Mouse (Mus musculus) urinary bladder, postnatal 4 days (tissue): ENCODE results near the gene 1700020A23Rik.
A peak's percentile ranks its signal among the peaks of the same experiment; 100 is the strongest.
"Not testable (repeated sequence)": the region's sequence is repeated elsewhere in the genome, so short reads cannot be mapped to it uniquely, and the experiment has no call there.

Experiments
- DNase-seq, 2 experiments: peaks; one replicate each; pipeline ENCODE4 v3.0.0; 2021 to 2022; ENCODE audit warnings: low spot score in 2 of 2

The 1700020A23Rik gene

DNA sequence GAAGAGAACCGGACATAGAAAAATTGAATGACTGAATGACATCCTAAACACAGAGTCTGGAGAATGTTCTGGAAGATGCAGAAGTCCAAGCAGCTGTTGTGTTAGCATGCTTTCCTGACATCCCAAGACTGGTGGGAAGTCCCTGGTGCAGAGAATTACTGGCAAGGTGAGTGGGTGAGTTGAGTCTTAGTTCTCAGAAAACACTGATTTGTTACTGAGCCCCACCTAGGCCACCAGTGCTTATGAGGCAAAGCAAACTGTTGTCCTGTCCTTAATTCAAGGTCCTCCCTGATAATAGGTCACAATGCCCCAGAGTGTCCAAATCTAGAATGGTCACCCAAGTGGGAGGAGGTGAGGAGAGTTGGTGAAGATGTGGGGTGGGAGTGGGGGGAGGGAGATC lies at the start of gene 1700020A23Rik, which contains the start of gene Gm28372:
1700020A23Rik (plus strand) TSS at position 321 of the 400 bp plus-strand sequence.
Gm28372 (plus strand) TSS at position 301 of the 400 bp plus-strand sequence.
- no peak for DNase-seq

DNA sequence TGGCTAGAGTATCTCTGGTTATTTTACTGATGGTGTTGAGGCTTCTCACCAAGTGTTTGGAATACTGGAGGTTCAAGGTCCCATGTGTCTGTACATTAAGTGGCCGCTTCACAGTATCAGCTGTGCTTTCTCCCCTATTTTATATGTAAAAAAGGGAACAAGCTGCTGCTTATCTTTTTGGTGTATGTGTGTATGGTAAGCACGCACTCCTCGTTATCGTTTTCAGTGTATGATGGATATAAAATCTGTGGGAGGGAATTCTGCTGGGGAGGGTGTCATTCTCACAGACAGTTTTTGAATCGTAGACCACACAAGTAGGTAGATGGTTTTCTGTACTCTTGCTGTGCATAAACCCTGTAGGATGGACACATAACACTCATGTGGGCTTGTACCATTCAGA lies 47.5 kb upstream of the 1700020A23Rik start:
- no peak for DNase-seq

GRCm38 (mm10) chr2:130358852-130359251 lies 46.2 kb upstream of the 1700020A23Rik start:
- DNase-seq = no peak

DNA sequence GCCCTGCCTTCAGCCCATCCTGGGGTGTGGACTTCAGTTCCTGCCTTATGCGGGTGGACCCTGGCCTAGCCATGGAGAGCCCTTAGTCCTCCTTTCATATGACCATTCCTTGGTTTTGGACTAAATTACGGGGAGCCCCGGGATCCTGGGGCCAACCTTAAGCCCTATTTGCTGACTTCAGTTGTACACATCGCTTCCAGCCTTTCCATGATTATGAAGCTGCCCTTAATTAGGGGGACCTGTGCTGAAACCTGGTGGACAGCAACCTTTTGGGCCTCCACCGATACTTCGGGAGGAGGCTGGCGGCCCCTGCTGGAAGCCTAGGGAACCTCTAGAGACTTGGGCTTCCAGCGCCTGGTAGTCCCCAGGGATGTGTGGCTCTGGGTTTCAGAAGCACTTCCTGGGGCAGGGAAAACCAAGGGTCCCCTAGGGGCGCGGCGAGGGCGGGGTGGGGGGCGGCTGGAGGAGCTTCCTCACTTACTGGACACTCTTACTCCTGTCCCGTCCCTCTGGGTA lies 42.5 kb upstream of the 1700020A23Rik start:
- DNase-seq = peak; percentile 26 to 69

DNA sequence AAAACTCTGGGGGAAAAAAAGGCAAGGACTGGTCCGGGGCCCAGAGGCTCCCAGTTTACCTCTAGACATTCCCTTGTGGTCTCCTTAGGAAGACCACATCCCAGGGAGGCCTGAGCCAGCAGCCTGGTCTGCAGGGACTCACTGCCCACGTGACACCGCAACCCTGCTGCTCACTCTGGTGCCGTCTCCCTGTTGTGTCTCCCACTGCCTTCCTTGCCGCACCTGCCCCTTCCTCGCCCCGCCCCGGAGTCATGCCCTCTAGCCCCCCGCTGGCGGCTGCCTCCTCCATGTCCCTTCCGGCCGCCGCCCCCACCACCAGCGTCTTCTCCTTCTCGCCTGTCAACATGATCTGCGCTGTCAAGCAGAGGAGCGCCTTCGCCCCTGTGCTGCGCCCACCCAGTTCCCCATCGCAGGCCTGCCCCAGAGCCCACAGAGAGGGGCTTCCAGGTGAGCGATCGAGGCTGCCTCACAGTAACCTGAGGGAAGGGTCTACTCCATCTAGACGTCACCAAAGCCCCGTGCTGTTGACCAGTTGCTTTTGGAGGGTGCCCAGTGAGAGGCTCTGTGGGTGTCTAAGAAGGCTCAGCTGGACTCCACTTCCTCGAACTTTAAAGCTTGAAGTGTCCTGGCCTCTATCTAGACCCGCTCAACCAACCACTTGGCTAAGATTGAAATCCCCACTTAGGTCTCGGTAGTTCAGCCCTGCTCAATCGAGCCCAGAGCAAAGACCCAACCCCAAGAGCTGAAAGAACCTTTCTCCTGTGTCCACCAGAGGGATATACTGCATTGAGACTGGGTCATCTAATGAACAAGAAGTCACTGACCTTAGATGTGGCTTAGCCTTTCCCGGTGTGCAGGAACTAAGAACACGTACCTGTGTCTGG lies 39.6 kb upstream of the 1700020A23Rik start:
- DNase-seq = no peak

DNA sequence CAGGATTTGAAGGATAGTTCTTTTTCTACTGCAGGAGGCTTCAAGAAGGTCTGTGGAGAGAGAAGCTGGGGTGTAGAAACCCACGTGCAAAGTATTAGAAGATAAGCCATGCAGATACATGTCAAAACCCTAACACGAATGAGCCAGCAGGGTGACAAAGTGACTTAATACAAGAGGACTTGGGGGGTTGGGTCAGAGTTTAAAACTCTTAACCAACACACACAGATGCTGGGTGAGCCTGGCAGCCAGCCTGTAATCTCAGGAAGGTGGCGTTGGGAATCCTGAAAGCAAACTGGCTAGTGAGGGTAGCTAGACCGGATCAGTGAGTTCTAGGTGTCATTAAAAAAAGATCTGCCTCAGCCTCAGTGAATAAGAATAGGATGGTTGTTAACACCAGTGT lies 37.7 kb upstream of the 1700020A23Rik start:
- no peak for DNase-seq

- DNase-seq = not testable (repeated sequence)
Observed at GRCm38 (mm10) chr2:130373026-130373425, 32.0 kb upstream of the 1700020A23Rik start.

DNA sequence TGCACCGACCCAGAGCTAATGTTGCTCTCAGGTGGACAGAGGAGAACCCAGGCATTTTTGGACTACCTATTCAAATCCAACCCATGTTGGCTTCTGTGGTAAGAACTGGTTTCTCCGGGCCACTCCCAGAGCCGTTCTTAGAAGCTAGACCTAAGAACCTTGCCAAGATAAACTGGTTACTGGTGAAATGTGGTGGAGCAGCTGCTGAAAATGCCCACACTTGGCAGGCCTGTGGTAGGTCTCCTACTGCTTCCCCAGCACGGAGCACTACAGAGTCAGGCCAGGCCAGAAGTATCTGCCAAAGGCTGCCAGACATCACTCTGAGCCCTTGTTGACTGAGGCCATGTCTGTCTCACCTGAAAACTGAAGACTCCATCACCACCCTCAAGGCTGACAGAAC lies 30.1 kb upstream of the 1700020A23Rik start:
- DNase-seq = no peak

DNA sequence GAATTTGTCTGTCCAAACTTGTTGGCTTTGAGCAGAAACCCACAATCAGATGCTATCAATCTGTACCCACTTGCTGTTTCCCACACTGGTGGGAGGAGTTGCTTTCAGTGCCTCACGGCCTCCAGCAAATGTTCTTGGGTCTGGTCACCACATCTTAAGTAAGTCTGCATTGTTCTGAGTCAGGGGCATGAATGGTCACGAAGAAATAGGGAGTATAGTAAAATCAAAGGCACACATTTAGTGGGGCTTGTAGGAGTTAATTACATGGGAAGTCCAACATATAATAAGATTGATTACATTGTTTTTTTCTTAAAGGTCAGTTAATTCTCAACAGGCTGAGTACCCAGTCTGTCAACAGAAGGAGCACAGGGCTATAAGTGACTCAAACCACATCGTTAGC lies 21.9 kb upstream of the 1700020A23Rik start:
- DNase-seq = no peak

- no peak for DNase-seq
Observed at GRCm38 (mm10) chr2:130383895-130384294, 21.2 kb upstream of the 1700020A23Rik start.

DNA sequence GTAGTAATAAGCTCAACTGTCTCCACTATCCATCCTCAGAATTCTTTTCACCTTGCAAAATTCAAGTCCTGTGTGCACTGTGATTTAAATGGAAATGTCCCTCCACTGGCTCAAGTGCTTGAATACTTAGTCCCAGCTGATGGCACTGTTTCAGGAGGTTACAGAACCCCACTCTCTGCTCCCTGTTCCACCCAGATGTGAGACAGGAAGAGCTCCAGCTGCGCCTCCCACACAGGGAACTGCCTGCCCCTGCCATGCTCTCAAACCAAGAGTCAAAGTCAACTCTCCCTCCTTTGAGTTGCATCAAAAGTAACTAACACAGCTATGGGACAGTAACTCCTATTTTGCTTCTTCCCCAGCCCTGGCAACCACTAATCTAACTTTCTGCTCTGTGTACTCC lies 18.8 kb upstream of the 1700020A23Rik start:
- no peak for DNase-seq

- no peak for DNase-seq
Observed at GRCm38 (mm10) chr2:130388796-130389195, 16.3 kb upstream of the 1700020A23Rik start.

DNA sequence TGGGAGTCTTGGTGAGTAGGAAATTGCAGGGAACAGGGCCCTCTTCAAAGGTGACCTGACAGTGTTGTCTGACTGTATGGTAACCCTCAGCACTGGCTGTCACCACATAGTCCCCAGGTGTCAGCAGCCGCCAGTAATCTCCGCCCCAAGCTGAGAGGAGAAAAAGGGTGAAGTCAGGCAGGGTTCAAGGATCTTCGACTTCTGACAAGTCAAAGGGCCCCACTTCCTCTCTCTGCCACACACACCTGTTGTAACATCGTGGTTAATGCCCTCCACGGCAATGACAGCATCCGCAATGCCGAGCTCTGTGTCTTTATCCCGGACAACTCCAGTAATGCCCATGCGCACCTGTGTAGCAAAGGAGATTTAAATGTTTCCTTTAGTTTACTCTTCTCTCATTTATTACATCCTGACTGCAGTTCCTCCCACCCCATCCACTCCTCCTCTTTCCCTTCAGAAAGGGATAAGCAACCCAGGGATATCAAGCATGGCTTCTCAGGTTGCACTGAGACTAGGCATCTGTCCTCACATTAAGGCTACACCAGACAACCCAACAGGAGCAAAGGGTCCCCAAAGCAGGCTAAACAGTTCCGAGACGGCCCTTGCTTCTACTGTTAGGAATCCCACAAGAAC lies 13.9 kb upstream of the 1700020A23Rik start:
- no peak for DNase-seq

DNA sequence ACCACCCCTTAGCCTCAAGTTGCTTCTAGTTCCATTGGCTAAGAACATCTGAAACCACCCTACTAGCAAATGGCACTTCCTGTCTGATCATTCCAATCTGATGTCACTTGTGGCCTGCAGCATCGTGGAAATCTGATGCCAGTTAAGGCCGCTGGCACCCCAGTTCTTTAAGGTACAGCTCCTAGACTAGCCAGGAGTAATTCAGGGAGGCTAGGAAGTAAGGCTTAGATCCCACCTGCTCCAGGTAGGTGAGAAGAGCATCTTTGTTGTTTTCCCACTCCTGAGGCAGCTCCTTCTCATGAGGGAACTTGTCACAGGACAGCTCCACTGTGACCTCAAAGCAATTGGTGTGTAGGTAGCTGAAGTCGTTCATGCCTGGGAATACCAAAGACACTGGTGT lies 12.2 kb upstream of the 1700020A23Rik start:
- no peak for DNase-seq

DNA sequence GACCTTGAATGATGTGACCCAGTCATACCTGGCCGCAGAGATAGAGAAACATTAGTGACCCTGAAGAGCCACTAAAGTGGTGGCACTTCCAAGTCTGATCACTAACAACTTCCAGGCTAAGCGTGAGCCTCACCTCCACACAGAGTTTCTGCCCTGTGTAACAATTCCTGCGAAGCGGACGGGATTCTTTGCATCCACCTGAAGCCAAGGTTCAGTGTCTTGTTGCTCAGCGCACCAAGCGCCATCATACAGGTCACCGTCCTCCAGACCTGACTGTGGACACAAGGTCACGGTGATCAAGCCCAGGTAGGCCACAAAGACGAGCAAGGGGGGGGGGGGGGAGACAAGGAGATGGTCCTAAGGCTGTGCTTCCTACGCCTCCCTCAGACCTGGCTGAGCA lies 9.4 kb upstream of the 1700020A23Rik start:
- DNase-seq = no peak

DNA sequence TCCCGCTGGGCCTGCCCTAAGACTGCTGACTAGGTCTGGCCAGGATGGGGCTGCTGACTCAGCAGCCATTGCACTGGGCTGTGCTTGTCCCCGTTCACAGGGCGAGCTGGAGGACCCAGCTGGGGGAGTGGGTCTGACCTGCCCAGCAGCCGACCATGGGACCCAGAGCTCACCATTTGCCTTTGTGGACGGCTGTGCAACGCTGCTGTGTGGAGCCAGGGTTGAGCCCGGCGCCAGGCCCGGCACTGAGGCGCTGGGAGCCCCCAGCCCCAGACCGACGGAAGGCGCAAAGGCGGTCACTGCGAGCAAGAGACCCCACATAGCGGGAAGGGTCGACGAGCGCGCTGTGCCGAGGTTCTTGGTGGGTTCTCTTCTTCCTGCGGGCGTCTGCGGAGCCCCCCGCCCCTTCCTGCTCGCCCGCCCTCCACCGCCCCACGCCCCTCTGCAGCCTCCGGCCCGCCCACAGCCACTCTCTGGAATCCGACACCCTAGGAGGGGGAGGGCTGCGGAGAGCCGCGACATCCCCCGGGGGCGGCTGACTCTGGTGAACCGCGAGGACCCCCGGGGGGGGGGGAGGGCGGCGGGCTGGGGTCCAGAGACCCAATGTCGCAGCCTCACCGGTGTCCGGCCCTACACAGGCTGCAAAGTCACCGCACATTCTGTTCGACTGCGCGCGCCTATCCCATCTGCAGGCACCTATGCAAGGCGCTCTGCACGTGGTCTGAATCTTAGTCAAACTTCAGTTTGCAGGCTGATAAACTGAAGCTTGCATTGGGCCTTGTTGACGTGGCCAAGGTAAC lies 7.7 kb upstream of the 1700020A23Rik start, which contains the start of gene Cpxm1:
Cpxm1 (minus strand) TSS at position 389 of the 800 bp plus-strand sequence.
- peak in 1 of 2 experiments; percentile 51 for DNase-seq

DNA sequence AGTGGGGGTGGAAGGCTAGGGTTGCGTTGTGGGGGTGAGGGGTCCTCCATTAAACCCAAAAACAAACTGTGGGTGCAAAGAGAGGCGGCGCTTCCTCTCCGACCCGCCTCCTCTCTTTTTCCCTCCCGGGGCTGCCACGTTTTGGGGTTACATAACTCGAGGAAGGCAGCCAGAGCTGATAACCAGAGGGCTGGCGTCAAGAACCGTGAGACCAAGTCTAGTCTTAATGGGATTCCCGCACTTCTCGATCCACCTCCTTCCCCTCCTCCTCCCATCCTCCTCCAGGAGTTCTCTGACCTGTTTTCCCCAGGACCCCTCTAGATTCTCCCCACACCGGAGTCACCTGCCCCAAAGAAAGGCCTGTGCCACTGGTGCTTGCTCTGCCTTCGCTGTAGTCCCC lies 7.0 kb upstream of the 1700020A23Rik start:
- no peak for DNase-seq

- DNase-seq = no peak
Observed at GRCm38 (mm10) chr2:130400046-130400445, 5.0 kb upstream of the 1700020A23Rik start.

DNA sequence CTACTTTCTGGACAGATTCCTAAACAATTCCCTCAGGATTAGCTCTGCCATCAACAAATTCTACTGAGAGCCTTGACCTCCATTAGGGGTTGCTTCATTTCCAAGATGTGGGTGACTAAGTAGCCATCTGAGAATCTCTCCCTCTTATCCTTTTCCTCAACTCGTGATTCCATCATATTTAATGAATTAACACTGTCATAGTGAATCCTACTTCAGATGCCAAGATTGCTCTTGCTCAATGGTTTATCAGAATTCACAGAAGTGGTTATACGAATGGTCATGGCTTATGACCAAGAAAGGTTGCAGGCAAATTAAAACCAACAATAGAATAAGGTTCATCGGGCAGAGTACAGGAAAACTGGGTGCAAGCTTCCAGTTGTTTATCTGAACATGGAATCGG lies 3.2 kb upstream of the 1700020A23Rik start:
- no peak for DNase-seq

GRCm38 (mm10) chr2:130406178-130406577 lies 1.1 kb downstream of the 1700020A23Rik start, which contains the start of gene Tmem239:
TSS of gene Tmem239 (plus strand) at chr2:130406478.
- DNase-seq = no peak

DNA sequence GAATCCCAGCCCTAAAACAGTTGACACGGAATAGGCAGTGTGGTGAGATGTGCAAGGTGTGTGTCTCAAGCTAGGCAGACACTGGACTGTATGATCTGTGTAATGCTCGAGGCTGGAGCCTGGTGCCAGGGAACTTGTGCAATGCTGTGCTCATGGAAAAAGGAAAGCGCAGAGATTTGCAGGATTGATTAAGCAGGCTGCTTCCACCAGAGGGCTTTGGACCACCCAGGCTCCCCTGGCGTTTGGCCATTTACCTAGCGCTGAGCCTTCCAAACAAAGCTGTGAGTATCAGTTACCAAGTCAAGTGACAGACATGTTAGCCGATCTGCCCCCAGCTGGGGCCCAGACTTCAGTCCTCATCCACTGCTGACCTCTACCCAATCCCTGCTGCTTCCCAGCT lies 3.1 kb downstream of the 1700020A23Rik start:
- no peak for DNase-seq
